Mouse (Mus musculus) large intestine, adult 2 months (tissue): ENCODE measurements around the gene Ttll5. TPM values are rescaled to one million over a fixed set of nuclear protein-coding genes. Genes with fewer than 3 reads are reported as not detected.

Experiments
- DNase-seq: peaks from one replicate; pipeline ENCODE4 v3.0.0-alpha.2; 2012; ENCODE audit warnings: low read depth, low spot score
- WGBS: fragments of 180-500 bp; shearing (Covaris S2); methylation state at CpG from one replicate; pipeline ENCODE4 v1.1.7; 2018; 5-methylcytosine and 5-hydroxymethylcytosine counted together
- polyA plus RNA-seq: library from polyadenylated mRNA; depleted of rRNA; stranded (reverse); fragments of >200 nt; gene quantifications from 2 replicates; pipeline ENCODE4 v1.2.3, GENCODE M21; 2012

Gene Ttll5
- polyA plus RNA-seq, 1 experiment = 8.3 TPM

- WGBS = 81% methylated on average over 4 of the region's 4 CpGs
Observed at GRCm38 (mm10) chr12:85960699-85961098, 136.2 kb downstream of the Ttll5 start.

DNA sequence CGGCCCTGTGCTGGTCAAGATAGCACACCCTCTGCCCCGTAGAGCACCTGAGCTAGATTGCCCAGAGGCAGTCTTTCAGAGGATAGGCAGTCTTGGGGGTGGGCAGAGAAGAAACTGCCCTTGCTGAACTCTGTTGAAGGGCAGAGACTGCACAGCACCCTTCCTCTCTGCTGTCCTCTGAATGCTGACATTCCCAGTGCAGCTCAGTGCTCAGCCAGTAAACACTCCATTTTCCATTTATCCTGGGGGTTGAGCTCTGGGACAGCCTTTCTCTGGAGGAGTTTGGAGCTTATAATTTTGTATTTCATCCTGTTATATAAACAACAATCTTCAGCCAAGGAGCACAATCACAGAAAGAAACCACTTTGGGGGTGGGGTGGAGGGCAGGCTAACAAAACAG is 138.7 kb downstream of the Ttll5 start:
- no peak for DNase-seq
- WGBS = 86% methylated on average over 2 of the region's 2 CpGs

More at GRCm38 (mm10) chr12:85960699-85961098, 136.2 kb downstream of the Ttll5 start:
- no peak for DNase-seq

DNA sequence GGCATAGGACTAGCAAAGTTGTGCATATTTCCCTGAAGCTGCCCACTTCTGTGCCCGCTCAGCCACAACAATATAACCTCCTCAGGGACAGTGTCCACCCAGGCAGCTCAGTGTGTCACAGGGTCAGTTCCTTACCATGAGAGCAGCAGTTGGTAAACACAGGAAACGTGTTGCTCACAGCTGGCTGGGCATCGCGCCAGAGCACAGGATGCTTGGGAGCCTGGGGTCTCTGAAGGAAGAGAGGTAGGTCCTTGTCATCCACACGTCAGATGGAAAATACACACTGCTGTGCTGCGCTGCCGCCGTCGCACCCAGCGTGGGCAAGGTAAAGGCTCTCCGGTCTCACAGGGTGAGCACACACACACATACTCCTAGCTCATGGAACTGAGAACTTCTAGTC is 139.2 kb downstream of the Ttll5 start:
- DNase-seq = no peak
- 78% methylated on average over 11 of the region's 11 CpGs for WGBS

DNA sequence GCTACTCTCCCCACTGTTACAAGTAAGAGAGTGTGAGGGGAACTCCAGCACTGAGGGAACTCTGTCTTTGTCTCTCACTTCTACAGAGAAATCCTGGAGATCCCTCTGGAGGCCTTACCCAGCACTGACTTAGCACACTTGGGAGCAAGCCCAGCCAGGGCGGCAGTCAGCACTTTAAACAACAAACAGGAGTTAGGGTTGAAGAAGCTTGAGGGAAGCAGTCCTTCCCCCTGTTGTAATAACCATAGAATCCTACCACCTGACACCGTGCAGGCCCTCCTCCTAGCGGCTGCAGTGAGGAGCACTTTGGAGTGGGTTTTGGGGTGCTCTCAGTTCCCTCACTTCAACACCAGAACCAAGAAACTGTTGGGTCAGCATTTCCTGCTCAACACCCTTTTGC is 140.0 kb downstream of the Ttll5 start:
- DNase-seq = no peak
- 75% methylated on average over 3 of the region's 3 CpGs for WGBS

DNA sequence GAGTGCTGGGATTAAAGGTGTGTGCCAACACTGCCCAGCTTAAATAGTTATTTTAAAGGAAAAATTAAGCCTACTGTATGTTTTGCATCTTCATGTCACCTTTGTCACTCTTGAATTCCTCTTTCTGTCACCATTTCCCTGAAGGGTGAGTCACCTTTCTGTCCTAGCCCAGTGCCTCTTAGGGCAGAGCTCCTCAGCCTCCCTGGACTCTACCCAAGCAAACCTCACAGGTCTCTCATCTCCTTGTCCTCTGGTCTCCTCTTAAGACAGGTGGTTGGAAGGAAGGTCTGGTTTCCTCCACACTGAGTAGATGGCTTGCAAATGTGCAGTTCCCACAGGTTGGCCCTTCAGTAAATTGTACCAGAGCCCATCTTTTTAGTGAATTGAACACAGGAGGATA is 143.4 kb downstream of the Ttll5 start:
- no peak for DNase-seq

DNA sequence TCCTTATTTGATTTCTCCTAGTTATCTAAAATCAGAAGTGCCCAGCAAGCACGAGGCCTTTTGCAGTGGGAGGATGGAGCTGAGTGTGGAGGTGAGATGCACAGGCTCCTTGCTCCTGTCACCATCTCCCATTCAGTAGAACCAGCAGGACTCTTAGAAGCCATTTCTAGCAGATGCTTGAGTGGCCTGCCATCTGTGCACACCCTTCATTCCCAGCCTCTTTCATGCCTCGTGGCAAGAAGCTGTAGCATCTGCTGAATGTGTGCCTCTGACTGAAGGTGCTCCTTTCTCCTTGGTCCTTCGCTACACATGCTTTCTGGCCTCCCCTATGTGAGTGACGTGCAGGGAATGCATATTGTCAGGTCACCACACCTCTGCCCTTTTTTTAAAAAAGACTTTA is 143.9 kb downstream of the Ttll5 start:
- DNase-seq = no peak
- WGBS = 92% methylated on average over 4 of the region's 4 CpGs

DNA sequence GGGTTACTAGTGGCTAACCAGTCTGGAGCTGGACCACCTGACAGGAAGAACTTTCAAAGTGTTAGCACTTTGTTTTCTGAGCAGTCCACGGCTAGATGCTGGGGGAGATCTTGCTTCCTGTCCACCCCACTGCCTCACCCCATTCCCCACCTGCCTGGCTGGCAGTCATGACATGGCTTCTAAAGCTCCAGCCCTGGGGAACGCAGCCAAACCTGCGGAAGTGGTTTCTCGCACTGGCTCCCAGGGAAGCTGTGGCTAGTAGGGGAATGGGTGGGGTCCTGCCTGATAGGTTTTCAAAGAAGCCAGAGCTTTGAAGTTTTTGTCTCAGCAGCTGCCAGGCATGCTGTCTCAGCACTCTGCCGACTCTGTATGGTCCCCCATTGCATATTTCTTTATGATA is 145.1 kb downstream of the Ttll5 start:
- no peak for DNase-seq
- 47% methylated on average over 5 of the region's 5 CpGs for WGBS

GRCm38 (mm10) chr12:85970191-85970590 is 145.7 kb downstream of the Ttll5 start:
- WGBS = 61% methylated on average over 5 of the region's 5 CpGs
- no peak for DNase-seq

GRCm38 (mm10) chr12:85970803-85971202 is 146.3 kb downstream of the Ttll5 start:
- WGBS = 73% methylated on average over 2 of the region's 2 CpGs
- DNase-seq = no peak

- 96% methylated on average over 4 of the region's 4 CpGs for WGBS
Observed at GRCm38 (mm10) chr12:85971655-85972054, 147.2 kb downstream of the Ttll5 start.

DNA sequence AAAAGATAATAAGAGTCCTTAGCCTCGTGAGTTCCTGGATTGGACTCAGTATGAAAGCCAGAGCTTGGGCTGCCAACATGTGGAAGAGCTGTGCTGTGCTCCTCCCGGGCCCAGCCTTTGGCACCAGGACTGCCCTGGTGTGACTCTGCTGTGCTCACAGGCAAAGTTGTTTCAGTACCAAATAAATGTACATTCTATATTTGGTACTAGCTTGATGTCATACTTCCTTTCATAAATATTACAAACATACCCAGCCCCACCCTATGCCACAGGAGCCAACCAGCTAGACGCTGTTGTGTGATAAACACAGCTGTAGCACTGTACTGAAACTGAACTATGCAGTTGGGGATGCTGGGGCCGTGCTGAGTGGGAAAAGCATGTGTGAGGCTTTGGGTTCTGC is 149.1 kb downstream of the Ttll5 start:
- no peak for DNase-seq
- 6% methylated on average over 4 of the region's 4 CpGs for WGBS

More at GRCm38 (mm10) chr12:85971655-85972054, 147.2 kb downstream of the Ttll5 start:
- DNase-seq = no peak

DNA sequence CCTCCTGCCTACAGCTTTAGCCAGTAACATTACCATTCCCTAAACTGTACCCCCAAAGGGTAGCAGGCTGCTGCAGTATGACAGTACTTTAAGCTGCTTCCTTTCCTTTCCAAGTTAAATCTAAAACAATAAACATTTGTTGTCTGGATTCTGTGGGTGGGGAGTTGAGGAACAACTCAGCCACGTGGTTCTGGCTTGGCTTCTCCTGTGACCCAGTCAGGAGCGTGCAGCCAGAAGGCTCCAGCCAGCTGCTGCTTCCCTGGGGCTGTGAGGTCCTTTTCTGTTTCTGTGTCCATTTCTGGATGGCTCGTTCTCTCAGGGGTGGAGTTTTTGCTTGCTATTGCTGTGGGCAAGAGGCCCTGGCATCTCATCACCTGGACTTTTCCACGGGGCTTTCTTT is 149.6 kb downstream of the Ttll5 start:
- no peak for DNase-seq
- 41% methylated on average over 4 of the region's 4 CpGs for WGBS

- WGBS = 80% methylated on average over 5 of the region's 5 CpGs
- DNase-seq = no peak
Observed at GRCm38 (mm10) chr12:85979996-85980395, 155.5 kb downstream of the Ttll5 start.

DNA sequence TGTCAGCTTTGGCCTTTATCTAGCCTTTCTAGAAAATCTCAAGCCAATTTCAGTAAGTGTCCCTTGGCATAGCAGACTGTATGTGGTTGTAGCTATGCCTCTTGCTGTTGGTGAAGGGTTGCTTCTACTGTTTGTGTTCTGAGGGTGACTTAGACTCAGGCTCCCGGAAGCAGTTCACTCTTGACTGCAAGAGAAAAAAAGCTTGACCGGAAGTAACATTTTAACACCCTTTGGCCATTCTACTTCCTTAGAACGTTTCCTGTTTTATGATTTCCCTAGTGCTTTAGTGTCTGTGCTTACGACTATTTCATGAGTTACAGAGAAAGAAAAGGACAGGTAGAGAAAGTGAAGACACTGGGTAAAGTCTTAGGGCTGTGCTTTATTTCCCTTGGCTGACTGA is 161.1 kb downstream of the Ttll5 start:
- WGBS = 62% methylated on average over 4 of the region's 4 CpGs
- DNase-seq = no peak

DNA sequence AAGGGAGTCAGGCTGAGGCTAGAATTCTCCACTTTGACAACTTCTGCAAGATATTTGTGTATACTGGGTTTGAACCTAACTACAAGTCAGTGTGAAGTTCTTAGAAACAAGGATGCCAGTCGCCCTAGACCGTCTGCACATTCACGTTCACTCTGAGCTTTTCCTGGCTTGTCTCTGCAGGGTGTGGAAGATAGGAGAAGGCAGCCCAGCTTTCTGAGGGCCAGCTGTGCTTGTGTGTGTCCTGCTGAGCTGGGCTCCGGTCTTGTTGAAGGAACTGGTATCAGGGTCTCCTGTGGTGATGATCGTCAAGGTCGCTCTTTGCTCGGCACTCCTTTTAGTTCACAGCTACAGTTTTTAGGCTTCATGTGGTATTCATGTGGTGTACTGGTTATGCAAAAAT is 161.6 kb downstream of the Ttll5 start:
- 87% methylated on average over 7 of the region's 7 CpGs for WGBS
- no peak for DNase-seq

DNA sequence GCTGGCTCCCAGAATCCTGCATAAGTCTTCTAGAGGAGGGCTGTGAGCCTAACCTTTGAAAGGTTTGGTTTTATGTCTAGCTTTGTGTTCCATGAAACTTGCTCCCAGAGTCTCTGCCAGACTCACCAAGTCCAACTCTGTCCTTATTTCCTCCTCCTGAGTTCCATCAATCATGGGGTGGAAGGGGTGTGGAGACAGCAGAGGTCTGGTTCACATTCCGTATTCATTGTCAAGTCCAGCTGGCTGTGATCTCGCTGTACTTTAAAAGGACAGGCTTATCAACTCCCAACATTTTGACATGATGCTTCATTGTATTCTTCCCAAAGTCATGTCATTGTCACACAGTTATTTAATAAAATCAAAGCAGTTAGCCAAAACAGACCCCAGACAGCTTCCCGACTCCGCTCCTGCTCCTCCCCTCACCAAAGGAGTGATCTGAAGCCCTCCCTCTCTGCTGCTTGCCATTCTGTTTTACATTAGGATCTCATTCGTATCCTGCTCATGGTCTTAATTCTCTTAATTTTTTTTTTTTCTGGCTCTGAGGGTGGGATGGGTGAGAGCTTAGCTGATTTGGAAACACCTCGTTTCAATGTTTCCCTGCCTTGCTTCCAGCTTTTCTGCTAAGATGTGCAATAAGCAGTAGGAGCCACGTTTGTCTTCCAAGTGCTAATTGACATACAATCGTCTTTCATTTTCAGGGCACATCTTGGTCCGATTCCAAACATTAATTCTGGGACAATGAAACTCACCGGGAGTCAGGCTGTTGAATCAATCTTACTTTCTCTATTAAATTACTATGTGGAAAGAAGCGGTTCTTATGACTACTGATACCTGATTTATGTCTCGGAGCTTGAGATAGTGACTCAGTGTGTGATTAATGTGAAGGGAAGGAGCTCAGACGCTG is 162.3 kb downstream of the Ttll5 start:
- WGBS = 69% methylated on average over 13 of the region's 13 CpGs
- DNase-seq = no peak

DNA sequence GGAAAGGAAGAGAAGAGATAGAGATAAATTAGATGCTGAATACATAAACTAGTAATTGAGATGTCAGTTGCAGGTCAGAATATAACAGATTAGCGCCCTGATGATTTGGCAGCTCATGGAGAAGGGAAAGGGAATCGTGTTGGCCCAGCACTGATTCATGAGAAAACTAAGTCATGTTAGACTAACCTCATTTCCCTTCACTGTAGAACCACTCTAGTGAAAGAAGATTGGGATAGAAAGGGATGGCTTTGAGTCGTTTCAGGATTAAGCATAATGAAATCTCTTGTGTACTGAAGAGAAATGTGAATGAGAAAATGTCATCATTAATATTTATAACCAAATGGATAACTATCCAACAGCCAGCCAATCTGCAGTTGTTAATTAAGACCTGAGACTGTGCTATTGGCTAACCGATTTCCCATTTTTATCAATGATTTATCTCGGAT is 163.0 kb downstream of the Ttll5 start:
- DNase-seq = no peak
- WGBS = 89% methylated on average over 5 of the region's 5 CpGs

DNA sequence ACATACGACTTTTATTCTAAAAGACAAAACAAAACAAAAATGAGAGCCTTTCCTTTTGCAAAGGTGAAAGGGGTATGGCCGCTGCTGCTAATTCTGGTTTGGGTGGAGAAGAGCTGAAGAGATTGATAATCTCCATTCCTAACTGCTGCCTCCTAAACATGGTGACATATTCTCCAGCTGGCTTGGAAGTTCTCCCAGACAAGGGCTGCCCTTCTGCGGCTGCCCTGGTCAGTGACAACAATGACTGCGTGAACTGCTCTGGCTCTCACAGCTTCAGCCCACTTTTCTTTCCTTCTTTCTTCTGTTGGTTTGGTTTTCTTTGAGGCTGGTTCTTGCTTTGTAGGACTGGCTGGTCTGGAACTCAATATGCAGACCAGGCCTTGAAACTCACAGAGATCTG is 163.7 kb downstream of the Ttll5 start:
- 91% methylated on average over 4 of the region's 4 CpGs for whole genome bisulfite sequencing
- no peak for DNase-seq

- no peak for DNase-seq
- WGBS = 73% methylated on average over 4 of the region's 4 CpGs
Observed at GRCm38 (mm10) chr12:85988818-85989377, 164.4 kb downstream of the Ttll5 start.

GRCm38 (mm10) chr12:85992013-85992837 is 167.8 kb downstream of the Ttll5 start:
- no peak for DNase-seq
- 41% methylated on average over 7 of the region's 7 CpGs for WGBS
